Mouse (Mus musculus) midbrain, embryonic 11.5 days (tissue): ENCODE results near the gene Caln1. TPM values are rescaled to one million over a fixed set of nuclear protein-coding genes. Genes with fewer than 3 reads are reported as not detected.

ENCODE experiments used
- ATAC-seq: fragments of 200-750 bp; cut with Nextera tagmentation; 2 replicates; pipeline ENCODE4 v1.8.0; 2017; ENCODE audit warnings: moderate TSS enrichment, moderate library complexity; ENCODE audit not compliant: low FRiP score
- DNase-seq: peaks from one replicate; pipeline ENCODE4 v3.0.0; 2015; ENCODE audit warnings: low spot score; ENCODE audit errors: missing footprints
- H3K27ac ChIP-seq: fragments of 300-500 bp; sonication (generic); 2 replicates; pipeline ENCODE4 v1.5.1; 2014; ENCODE audit warnings: low read depth, low read length
- H3K27me3 ChIP-seq: fragments of 300-500 bp; sonication (generic); 2 replicates; pipeline ENCODE4 v1.6.1; 2014; ENCODE audit warnings: mild to moderate bottlenecking, low read length, moderate library complexity, mixed read lengths; ENCODE audit not compliant: control insufficient read depth, insufficient read depth
- H3K36me3 ChIP-seq: fragments of 300-500 bp; sonication (generic); 2 replicates; pipeline ENCODE4 v1.6.1; 2014; ENCODE audit warnings: mild to moderate bottlenecking, low read length, moderate library complexity, mixed read lengths; ENCODE audit not compliant: control insufficient read depth, insufficient read depth
- H3K4me1 ChIP-seq: fragments of 300-500 bp; sonication (generic); 2 replicates; pipeline ENCODE4 v1.6.1; 2014; ENCODE audit warnings: low read length; ENCODE audit not compliant: control insufficient read depth, insufficient read depth
- H3K4me2 ChIP-seq: fragments of 300-500 bp; sonication (generic); 2 replicates; pipeline ENCODE4 v1.6.1; 2014; ENCODE audit warnings: mild to moderate bottlenecking, moderate library complexity
- H3K4me3 ChIP-seq: fragments of 300-500 bp; sonication (generic); 2 replicates; pipeline ENCODE4 v1.5.1; 2014; ENCODE audit warnings: low read depth, low read length
- H3K9ac ChIP-seq: fragments of 300-500 bp; sonication (generic); 2 replicates; pipeline ENCODE4 v1.6.1; 2014; ENCODE audit warnings: low read length
- H3K9me3 ChIP-seq: fragments of 300-500 bp; sonication (generic); 2 replicates; pipeline ENCODE4 v1.6.1; 2016; ENCODE audit warnings: low read length; ENCODE audit not compliant: control insufficient read depth
- WGBS: fragments of 180-500 bp; shearing (Covaris S2); extraction: QIAGEN DNeasy Blood & Tissue Kit; methylation state at CpG from one replicate; pipeline ENCODE4 v1.1.7; 2014; 5-methylcytosine and 5-hydroxymethylcytosine counted together
- polyA plus RNA-seq: library from polyadenylated mRNA; unstranded; fragments of >200 nt; fragmentation: Nextera tagmentation; extraction: Ambion mirVana; gene quantifications from 2 replicates; pipeline ENCODE4 v1.2.1, GENCODE M21; 2014

Caln1 gene
- polyA plus RNA-seq, 1 experiment from 2014 or later: 0.34 TPM

DNA sequence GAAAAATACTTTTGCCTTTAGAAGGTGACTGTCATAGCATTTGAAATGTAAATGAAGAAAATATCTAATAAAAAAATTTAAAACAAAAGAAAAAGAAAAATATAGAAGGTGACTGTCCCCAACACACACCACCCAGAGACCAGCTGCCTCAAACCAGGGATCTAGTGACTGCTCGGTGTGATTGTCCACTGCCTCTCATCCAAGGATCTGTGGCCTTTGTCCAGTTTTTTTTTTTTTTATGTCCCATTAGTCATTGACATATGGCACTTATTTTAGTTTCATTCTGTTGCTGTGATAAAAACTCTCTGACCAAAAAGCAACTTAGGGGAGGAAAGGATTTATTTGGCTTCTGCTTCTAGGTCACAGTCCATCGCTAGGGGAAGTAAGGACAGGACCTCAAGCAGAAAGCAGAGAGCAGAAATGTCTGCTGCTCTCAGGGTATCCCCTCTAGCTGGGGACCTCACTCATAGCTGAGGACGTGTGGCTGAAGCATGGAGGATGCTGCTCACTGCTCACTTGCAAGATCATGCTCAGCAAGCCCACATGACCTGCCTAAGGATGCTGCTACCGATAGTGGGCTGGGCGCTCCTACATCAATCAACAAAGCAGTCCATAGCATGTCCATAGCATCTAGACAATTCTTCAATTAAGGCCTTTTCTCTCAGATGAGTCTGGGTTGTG, 401.9 kb downstream of the Caln1 start:
- no peak overlapping the region for H3K4me2 ChIP-seq
- no peaks in the 10 kb centered on the region for H3K4me1 ChIP-seq
- no peak for DNase-seq
- ATAC-seq: no peak
- H3K4me3 ChIP-seq: no peak overlapping the region
- no peaks in the 10 kb centered on the region for H3K36me3 ChIP-seq
- no peak overlapping the region for H3K27ac ChIP-seq
- no peaks in the 10 kb centered on the region for H3K27me3 ChIP-seq
- no peak overlapping the region for H3K9ac ChIP-seq
- WGBS: 85% methylated on average over 5 of the region's 5 CpGs
- H3K9me3 ChIP-seq: no peaks in the 10 kb centered on the region

DNA sequence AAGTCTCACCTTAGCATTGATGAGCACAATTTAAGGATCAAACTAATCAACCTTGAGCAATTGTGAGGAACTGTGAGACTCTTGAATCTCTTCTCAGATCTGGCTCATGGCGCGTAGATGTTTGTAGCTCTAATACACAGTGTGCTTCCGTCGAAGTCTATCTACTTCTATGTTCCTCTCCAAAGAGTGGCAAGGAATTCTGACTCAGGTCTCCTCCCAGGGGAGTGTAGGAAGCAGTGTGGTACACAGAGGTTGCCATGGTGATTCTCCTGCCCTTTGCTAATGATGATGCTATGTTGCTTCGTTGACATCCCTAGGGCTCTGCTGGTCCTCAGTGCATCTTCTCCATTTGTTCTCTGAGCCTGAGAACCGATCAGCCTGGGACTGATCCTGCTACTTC, 403.2 kb downstream of the Caln1 start:
- Histone ChIP-seq H3K27me3 (no peaks in the 10 kb centered on the region), H3K4me2 (no peak overlapping the region), H3K4me1 (no peaks in the 10 kb centered on the region), H3K9me3 (no peaks in the 10 kb centered on the region), H3K9ac (no peak overlapping the region), H3K27ac (no peak overlapping the region), H3K36me3 (no peaks in the 10 kb centered on the region), H3K4me3 (no peak overlapping the region)
- 84% methylated on average over 6 of the region's 6 CpGs for WGBS
- DNase-seq (no peak), ATAC-seq (no peak)

DNA sequence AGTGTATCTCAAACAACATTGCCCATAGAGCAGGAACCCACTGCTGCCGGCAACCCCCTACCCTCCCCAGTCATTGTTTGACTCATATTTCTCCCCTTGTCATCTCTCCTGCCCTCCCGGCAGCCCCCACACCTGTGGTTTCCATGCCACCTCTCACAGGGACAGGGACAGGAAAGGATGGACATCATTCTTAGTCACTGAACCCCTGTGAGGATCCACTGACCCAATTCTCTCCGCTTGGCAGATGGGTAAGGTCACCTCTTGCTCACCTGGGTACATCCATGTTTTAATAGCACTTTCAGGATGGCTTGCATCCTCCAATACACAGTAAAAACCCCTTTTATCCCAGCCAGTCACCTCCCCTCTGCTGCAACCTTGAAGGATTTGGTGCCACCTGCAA, 405.7 kb downstream of the Caln1 start:
- DNase-seq (no peak), ATAC-seq (no peak)
- no peaks in the 10 kb centered on the region for H3K27me3 ChIP-seq
- no peak overlapping the region for H3K4me2 ChIP-seq
- H3K27ac ChIP-seq: no peak overlapping the region
- no peaks in the 10 kb centered on the region for H3K36me3 ChIP-seq
- 89% methylated on average over 3 of the region's 3 CpGs for WGBS
- H3K9ac ChIP-seq: no peak overlapping the region
- no peaks in the 10 kb centered on the region for H3K4me1 ChIP-seq
- H3K9me3 ChIP-seq: no peaks in the 10 kb centered on the region
- H3K4me3 ChIP-seq: no peak overlapping the region

DNA sequence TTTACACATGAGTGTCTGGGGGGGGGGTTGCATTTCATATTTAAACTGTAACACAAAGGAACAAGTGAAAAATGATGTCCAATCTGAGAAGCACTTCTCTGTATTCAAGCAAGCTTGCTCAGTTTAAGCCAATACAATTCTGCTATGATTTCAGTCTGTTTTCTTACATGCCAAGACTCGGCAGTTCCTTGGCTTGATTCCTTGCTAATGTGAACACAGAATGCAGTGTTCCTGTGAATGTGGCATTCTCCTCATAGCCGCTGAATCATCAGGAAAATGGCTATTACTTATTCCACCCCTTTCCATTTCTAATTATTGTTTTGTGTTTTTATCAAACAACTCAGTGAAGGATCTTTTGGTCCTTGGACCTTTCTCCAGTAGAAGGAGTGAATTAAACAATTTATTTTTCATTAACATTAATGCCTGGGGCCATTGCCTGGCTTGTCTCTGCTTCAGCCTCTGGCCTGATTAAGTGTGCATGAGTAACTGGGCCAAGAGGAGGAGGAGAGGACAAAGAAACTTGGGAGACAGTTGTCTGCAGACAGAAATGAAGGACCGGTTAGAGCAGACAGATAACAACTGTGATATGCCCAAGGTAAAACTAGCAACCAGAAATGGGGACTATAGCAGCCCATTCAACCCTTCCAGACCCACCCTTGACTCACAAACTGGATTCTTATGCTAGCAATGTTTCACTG, 423.6 kb downstream of the Caln1 start:
- DNase-seq: no peak

DNA sequence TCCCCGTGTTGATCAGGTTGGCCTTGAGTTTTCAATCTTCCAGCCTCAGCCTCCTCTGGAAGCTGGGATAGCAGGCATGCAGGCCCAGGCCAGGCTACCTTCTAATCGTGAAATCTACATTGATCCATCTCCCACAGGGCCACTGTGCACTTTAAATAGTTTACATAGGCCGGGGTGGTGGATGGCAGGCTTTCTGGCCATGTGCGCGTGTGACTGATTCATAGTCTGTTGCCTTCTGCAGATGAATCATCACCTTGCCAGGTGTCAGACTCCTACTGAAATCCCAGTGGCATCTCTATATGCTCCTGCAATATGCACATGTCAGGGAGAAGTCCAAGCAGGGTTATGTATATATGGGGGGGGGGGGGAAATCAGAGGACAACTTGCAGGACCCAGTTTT, 428.5 kb downstream of the Caln1 start:
- Histone ChIP-seq H3K4me2 (no peak overlapping the region), H3K4me3 (no peak overlapping the region), H3K9ac (no peak overlapping the region), H3K27ac (no peak overlapping the region), H3K4me1 (no peaks in the 10 kb centered on the region), H3K36me3 (no peaks in the 10 kb centered on the region), H3K9me3 (no peaks in the 10 kb centered on the region), H3K27me3 (no peaks in the 10 kb centered on the region)
- ATAC-seq (no peak), DNase-seq (no peak)
- 78% methylated on average over 5 of the region's 5 CpGs for WGBS

More for the DNA sequence above, 423.6 kb downstream of the Caln1 start:
- H3K4me1 ChIP-seq: no peaks in the 10 kb centered on the region
- WGBS: 89% methylated on average over 3 of the region's 3 CpGs
- H3K36me3 ChIP-seq: no peaks in the 10 kb centered on the region
- H3K4me3 ChIP-seq: no peak overlapping the region
- no peak for ATAC-seq
- no peaks in the 10 kb centered on the region for H3K9me3 ChIP-seq
- H3K27ac ChIP-seq: no peak overlapping the region
- no peak overlapping the region for H3K4me2 ChIP-seq
- no peaks in the 10 kb centered on the region for H3K27me3 ChIP-seq
- no peak overlapping the region for H3K9ac ChIP-seq

DNA sequence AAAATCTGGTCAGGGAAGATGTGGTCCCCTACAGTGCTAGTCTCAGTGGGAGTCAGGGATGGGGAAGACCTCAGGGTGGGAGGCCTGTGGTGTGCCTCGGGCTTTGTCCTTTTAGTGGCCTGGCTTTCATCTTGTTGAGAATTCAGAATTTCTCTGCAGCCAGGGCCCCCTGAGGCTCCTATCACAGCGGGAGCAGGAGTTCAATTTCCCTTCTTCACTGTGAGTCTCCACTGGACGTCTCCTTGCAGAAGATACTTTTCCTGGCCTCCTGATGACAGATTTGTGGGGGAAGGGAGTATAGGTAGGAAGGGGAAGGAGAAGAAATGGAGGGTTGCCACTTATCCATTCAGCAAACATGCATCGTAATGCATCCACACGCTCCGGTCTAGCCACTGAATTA, 441.1 kb downstream of the Caln1 start:
- Histone ChIP-seq H3K9me3 (peaks cover 4% of the 10 kb centered on the region; the same call in 1 of the 2 replicates), H3K4me2 (no peak overlapping the region), H3K4me1 (no peaks in the 10 kb centered on the region), H3K4me3 (no peak overlapping the region), H3K27me3 (no peaks in the 10 kb centered on the region), H3K9ac (no peak overlapping the region), H3K27ac (no peak overlapping the region), H3K36me3 (no peaks in the 10 kb centered on the region)
- DNase-seq (no peak), ATAC-seq (no peak)
- 11% methylated on average over 6 of the region's 6 CpGs for WGBS

DNA sequence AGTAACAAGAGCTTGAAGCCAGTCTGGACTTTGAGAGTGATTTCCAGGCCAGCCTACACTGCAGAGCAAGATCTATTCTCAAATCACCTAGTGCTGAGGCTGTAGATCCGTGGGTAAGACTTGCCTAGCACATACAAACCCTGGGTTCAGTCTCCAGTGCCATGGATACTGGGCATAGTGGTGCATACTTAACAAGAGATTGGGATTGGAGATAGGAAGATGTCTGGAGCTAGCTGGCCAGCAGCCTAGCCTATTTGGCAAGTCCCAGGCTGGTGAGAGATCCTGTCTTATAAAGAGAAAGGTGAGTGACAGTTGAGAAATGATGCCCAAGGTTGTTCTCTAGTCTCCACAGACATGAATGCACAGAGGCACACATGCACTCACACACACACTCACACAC, 441.6 kb downstream of the Caln1 start:
- Histone ChIP-seq H3K36me3 (no peaks in the 10 kb centered on the region), H3K4me3 (no peak overlapping the region), H3K4me2 (no peak overlapping the region), H3K27ac (no peak overlapping the region), H3K9ac (no peak overlapping the region), H3K9me3 (peaks cover 4% of the 10 kb centered on the region; the same call in 1 of the 2 replicates), H3K27me3 (no peaks in the 10 kb centered on the region), H3K4me1 (no peaks in the 10 kb centered on the region)
- 12% methylated on average over 1 of the region's 1 CpGs for WGBS
- ATAC-seq (no peak), DNase-seq (no peak)

DNA sequence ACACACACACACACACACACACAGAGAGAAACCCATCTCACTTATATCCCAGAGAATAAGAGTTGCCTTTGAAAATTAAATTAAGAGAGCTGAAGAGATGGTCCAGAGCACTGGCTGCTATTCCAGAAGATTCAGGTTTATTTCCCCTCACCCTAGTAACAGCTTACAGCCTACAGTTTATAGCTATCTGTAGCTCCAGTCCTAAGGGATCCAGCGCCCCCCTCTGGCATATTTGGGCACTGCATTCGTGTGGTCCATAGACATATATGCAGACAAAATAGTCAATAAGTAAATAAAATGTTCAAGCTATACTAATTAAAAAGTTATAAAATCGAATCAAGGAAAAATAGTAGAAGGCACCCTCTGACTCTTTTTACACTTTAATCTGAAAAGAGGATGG, 442.0 kb downstream of the Caln1 start:
- no peaks in the 10 kb centered on the region for H3K4me1 ChIP-seq
- no peak overlapping the region for H3K27ac ChIP-seq
- H3K4me2 ChIP-seq: no peak overlapping the region
- ATAC-seq (no peak), DNase-seq (peak; percentile 94)
- H3K36me3 ChIP-seq: no peaks in the 10 kb centered on the region
- H3K4me3 ChIP-seq: no peak overlapping the region
- no peaks in the 10 kb centered on the region for H3K27me3 ChIP-seq
- WGBS: 34% methylated on average over 3 of the region's 3 CpGs
- no peak overlapping the region for H3K9ac ChIP-seq
- H3K9me3 ChIP-seq: peaks cover 4% of the 10 kb centered on the region; the same call in 1 of the 2 replicates

DNA sequence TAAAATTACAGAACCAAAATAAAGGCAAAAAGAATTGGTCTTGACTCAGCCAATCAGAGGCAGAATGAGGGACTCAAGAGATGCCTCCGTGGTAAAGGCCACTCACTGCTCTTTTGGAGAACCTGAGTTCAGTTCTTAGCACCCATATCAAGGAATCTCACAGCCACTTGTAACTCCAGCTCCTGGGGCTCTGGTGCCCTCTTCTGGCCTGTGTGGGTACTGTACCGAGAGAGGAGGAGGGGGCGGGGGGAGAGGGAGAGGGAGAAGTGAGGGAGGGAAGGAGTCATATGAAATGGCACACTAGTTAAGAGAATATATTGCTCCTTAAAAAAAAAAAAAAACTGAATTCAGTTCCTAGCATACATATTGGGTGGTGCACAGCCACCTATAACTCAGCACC, 442.7 kb downstream of the Caln1 start:
- peaks cover 4% of the 10 kb centered on the region; the same call in 1 of the 2 replicates for H3K9me3 ChIP-seq
- H3K9ac ChIP-seq: no peak overlapping the region
- H3K4me2 ChIP-seq: no peak overlapping the region
- WGBS: 92% methylated on average over 3 of the region's 3 CpGs
- no peak overlapping the region for H3K4me3 ChIP-seq
- H3K27me3 ChIP-seq: no peaks in the 10 kb centered on the region
- H3K27ac ChIP-seq: no peak overlapping the region
- no peaks in the 10 kb centered on the region for H3K36me3 ChIP-seq
- ATAC-seq (no peak), DNase-seq (no peak)
- no peaks in the 10 kb centered on the region for H3K4me1 ChIP-seq
